8 mouse cellular contexts compared by ENCODE assay signal in genomic region chr14:30136965-30137364, GRCm38 (mm10).
A peak's percentile ranks its signal among the peaks of the same experiment; 100 is the strongest.
DNase-seq lines count a peak whose midpoint lies in the region; ATAC-seq lines count a peak whose summit lies in the region.

No protein-coding gene starts in this region.

- no peaks in the 10 kb centered on the region for H3K27me3 ChIP-seq in embryonic facial prominence, embryonic 11.5 days (ENCODE audit: control insufficient read depth, insufficient read depth, low read length)
- H3K27me3 ChIP-seq in limb, embryonic 13.5 days = peaks cover 16% of the 10 kb centered on the region; the same call in 1 of the 2 replicates

- DNase-seq in 3T3-L1 (ENCODE audit: low read depth, low spot score) = peak; percentile 80
- peak; percentile 91 for DNase-seq in adrenal gland, postnatal 14 days
- peak; percentile 89 for DNase-seq in embryonic facial prominence, embryonic 11.5 days (ENCODE audit: low spot score)
- DNase-seq in kidney, adult 9 months = peak; percentile 91
- peak; percentile 88 to 91 for DNase-seq in spleen, postnatal 36 days (ENCODE audit: low spot score in 2 of 2)

- no peaks in the 10 kb centered on the region; the same call in 1 of the 2 replicates for H3K4me1 ChIP-seq in embryonic facial prominence, embryonic 11.5 days (ENCODE audit: control insufficient read depth, insufficient read depth, low read length)
- peaks cover 4% of the 10 kb centered on the region for H3K4me1 ChIP-seq in limb, embryonic 13.5 days

- H3K4me3 ChIP-seq in embryonic facial prominence, embryonic 11.5 days (ENCODE audit: low read depth, low read length) = no peak overlapping the region
- H3K4me3 ChIP-seq in limb, embryonic 13.5 days = no peak overlapping the region

- no peak overlapping the region for H3K27ac ChIP-seq in embryonic facial prominence, embryonic 11.5 days (replicated peaks; ENCODE audit: low read depth, low read length)
- no peak overlapping the region for H3K27ac ChIP-seq in limb, embryonic 13.5 days

- H3K4me2 ChIP-seq in embryonic facial prominence, embryonic 11.5 days (ENCODE audit: low read depth, low read length) = no peak overlapping the region
- H3K4me2 ChIP-seq in limb, embryonic 13.5 days (replicated peaks) = no peak overlapping the region

- no peaks in the 10 kb centered on the region for H3K36me3 ChIP-seq in embryonic facial prominence, embryonic 11.5 days (replicated peaks; ENCODE audit: control insufficient read depth, insufficient read depth, low read depth, low read length)
- no peaks in the 10 kb centered on the region for H3K36me3 ChIP-seq in limb, embryonic 13.5 days

- H3K9ac ChIP-seq in embryonic facial prominence, embryonic 11.5 days (replicated peaks; ENCODE audit: low read length) = no peak overlapping the region
- H3K9ac ChIP-seq in limb, embryonic 13.5 days = no peak overlapping the region

- 11% methylated on average over 8 of the region's 8 CpGs for WGBS in embryonic facial prominence, embryonic 11.5 days
- WGBS in limb, embryonic 13.5 days = 8% methylated on average over 8 of the region's 8 CpGs

- H3K9me3 ChIP-seq in embryonic facial prominence, embryonic 11.5 days (replicated peaks; ENCODE audit: control insufficient read depth, low read length) = no peaks in the 10 kb centered on the region
- no peaks in the 10 kb centered on the region for H3K9me3 ChIP-seq in limb, embryonic 13.5 days

- peak; percentile 64 for ATAC-seq in embryonic facial prominence, embryonic 11.5 days (replicated peaks; ENCODE audit: insufficient number of reproducible peaks, low FRiP score, low TSS enrichment, low read depth)
- ATAC-seq in granulocyte monocyte progenitor cell, adult 5-6 weeks (replicated peaks; ENCODE audit: poor library complexity, severe bottlenecking) = peak; percentile 91
- peak; percentile 87 for ATAC-seq in limb, embryonic 13.5 days (ENCODE audit: low FRiP score, low read depth)
- ATAC-seq in monocyte, adult 5-6 weeks (replicated peaks; ENCODE audit: insufficient number of reproducible peaks, low FRiP score, low TSS enrichment, poor library complexity, severe bottlenecking) = peak; percentile 94
